Mouse (Mus musculus) frontal cortex, postnatal 36 days (tissue): ENCODE data around the gene Cdh26.

Experiments
- DNase-seq, 2 experiments: peaks; one replicate each; pipeline ENCODE4 v3.0.0; 2022; ENCODE audit warnings: low spot score in 2 of 2

The Cdh26 gene

DNA sequence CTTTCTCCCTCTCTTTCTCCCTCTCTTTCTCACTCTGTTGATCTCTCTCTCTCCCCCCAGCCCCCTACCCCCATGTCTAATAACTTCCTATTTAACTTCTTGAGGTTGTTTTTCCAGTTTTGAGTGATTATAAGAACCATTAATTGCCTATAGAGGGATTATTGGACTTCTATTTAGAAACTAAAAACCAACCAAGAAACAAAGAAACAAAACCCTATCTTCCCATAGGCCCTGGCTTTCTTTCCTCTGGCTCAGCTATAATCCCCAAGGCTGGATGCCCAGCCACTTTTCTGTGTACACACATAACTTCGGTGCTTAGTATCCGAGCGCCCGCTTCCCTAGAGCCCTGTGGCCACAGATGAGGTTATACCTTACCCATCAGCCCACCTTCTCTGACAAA lies at the start of gene Cdh26:
TSS of gene Cdh26 (plus strand) at position 301 of the 400 bp plus-strand sequence.
- DNase-seq: no peak

DNA sequence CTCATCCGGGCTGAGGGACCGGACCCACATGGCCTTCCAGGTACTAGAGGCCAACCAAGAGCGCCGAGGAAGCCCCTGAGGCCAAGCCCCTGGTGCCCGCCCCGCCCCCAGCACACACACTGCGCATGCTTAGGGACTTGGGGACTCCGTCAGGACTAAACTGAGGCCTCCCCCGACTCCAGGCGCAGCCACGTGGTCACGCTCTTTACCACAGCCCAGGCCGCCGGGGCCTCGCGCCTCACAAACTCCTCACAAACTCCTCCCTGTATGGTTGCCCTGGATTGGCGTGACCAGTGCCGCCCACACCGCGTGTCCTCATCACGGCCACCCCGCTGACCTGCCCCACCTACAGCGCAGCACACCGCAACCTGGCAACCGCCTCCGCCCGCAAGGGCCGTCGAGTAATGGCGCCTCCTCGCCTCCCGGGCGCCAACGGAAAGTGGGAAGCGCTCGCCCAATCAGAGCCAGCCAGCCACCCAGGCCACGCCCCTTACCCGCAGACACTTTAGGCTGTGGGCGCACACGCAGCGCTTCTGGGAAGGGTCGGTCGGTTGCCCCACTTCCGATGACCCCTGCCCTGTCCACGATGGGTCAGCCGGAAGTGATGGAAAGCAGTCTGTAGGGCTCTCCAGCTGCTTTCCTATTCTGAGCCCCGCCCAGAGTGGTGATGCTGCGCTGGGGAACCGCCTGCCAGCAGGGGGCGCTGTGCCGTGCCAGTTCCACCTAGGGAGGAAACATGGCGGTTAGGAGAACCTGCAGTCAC lies 23.1 kb upstream of the Cdh26 start, which contains the start of gene Sycp2:
TSS of gene Sycp2 (minus strand) at position 633 of the 763 bp plus-strand sequence.
- DNase-seq: no peak

DNA sequence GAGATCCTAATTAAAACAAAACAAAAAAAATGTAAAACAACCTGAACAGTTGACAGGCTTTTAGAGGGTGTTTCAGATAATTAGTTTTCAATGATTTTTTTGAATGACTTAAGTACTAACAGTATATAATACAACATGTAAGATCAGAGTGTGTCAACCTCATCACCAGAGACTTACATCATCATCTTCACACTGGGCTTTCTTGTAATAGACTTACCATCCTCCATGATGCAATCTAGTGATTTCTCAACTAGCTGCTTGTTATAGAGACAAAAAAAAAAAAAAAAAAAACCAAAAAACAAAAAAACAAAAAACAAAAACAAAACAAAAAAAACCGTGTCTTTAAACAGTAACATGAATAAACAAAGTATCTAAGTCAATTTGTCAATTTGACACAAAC lies 21.3 kb upstream of the Cdh26 start:
- DNase-seq: no peak

DNA sequence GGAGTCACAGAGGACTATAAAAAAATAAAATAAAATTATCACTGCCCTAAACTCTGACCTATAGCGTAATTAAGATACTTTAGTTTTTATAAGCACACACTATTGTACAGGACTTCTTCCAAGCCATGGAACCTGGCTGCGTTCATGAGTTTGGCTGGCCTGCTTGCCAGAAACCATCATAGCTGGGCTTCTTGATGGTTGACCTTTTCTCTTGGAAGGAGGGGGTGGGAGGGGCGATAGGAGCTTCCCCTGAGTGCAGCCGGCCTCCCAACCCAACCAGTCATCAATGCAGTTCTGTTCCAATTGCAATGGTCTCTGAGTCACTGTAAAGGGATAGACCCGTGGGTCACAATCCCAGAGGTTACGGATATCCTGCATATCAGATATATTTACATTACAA lies 20.0 kb upstream of the Cdh26 start:
- DNase-seq: no peak

DNA sequence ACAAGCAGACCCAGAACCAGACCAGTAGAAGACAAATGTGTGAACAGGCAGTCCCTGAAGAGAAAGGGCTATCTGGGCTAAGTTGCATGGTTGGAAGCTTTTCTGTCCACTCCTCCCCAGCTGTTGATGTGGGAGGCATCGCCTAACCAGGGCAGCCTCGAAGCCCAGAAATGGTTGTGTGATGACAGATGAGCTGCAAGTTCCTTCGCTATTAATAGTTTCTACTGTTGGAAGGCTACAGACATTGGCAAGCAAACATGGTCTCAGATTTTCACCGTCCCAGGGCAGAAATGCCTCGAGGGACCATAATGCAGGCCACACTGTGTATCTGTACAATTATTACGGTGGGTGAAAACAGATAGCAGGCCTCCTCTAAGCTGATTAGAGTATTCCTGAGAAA lies 17.7 kb upstream of the Cdh26 start:
- peak in 1 of 2 experiments; percentile 69 for DNase-seq

DNA sequence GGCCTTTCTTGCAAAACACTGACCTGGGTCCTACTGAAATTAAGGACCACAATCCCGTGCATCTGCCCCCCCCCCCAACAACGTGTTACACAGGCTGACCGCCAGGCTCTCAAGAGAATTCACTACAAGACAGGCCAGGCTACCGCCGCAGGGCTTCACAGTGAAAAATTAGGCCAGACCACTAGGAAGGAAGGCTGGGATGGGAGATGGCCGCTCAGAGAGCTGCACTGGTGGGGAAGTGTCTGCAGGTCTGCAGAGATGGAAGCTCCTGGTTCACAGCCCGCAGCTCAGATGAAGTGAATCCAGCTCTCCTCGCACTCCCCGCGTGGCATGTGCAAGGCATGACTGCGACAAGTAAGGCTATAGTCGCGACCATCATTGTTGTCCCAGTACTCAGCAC lies 17.2 kb upstream of the Cdh26 start:
- no peak for DNase-seq

DNA sequence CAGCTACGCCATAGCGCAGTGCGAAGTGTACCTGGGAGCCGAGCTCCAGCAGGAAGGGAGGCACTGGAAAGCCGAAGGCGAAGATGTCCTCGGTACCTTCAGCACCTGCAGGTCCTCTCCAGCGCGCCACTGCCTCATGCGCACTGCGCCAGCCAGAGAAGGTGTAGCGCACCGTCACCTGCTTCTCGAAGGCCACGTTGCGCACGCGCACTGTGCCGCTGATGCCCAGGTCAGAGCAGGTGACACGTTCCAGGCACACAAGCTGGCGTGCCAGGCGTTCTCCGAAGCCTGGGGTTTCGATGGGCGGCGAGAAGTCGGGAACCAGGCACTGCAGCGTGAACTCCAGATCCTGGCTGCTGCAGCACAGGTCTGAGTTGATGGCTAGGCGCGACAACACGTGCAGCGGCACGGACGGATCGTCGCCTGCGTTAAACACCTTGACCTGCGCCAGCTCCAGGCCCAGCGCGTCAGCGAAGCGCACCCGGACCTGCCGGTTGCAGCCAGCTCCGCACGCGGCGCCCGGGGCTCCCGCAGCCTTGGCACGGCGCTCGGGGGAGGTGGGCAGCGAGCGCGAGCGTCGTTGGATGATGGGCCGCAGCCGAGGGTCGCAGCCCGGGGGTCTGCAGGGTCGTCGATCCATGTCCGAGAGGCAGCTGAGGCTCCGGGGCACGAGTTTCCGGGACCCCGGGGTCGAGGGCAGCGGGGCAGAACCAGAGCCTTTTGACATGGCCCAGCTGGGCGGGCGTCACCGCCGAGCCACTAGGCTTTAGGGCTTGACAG lies 16.7 kb upstream of the Cdh26 start:
- peak; percentile 50 to 67 for DNase-seq

DNA sequence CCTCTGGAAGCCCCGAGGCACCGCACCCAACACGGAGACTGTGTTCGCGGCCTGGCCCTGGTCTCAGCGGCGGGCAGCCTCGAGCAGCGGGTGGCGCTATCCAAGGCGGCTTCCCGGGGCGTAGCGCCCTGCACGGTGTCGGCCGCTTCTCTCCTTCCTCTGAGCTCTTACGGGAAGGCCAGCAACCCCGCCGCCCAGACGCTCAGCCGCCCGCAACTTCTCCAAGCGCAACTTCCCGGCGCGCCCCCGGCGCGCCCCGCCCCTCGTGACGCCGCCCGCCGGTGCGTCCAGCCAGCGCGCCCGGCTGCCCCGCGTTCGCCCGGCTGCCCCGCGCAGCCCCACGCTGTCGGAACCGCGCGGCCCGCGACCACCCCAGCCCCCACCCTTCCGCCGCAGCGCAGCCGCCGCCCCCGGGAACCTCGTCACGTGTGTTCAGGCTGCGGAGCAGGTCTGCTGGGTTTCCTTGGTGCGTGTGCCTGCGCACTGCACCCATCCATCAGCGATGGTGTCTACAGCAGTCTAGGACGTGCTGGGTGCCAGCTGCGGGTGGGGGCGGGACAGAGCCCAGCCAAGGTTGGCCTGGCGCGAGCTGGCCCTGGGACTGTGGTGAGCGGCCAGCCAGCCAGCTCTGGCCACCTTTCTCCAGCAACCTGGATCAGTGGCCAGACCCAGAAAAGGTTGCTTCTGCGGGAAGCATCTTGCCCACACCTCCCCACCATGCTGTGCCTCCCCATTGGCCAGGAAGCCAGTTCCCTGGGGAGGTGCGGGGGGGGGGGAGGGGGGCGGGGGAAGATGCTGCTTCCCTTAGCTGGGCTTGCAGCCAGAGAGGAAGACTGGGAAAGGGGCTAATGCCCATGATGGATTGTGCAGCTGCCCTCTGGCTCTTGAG lies 15.8 kb upstream of the Cdh26 start, which contains the start of the genes Ppp1r3d and Fam217b:
TSS of gene Ppp1r3d (minus strand) at position 212 of the 889 bp plus-strand sequence.
TSS of gene Fam217b (plus strand) at position 264 of the 889 bp plus-strand sequence.
- DNase-seq: peak; percentile 64 to 70

DNA sequence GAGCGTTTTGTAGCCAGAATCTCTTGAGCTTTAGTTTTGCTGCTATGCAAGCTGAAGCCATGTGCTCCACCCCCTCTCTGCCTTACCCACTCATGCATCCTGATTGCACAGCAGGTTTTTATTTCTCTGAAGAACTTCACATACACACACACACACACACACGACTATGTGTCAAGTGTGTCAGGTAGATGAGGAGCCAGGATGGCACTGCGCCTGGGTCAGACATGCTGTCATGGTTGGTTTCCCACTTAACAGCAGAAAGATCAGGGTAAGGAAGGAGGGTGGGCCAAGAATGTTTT lies 15.2 kb upstream of the Cdh26 start:
- no peak for DNase-seq

DNA sequence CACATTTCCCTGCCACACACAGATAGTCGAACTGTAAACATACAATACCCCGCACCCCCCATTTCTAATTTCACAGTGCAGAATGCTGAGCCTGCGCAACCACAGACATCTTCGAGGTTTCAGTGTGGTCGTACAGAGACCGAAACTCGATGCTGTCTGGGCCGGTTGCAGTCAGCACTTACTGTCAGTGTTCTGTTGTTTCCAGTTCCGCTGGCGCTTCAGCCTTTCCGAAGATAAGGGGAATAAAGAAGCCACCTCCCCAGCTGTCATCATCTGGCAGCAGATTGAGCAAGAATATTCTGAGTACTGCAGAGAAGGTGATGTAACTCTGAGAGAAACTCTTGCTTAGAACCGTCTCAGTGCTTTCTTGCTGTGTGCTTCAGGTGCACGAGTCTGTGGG lies 13.9 kb upstream of the Cdh26 start:
- no peak for DNase-seq

DNA sequence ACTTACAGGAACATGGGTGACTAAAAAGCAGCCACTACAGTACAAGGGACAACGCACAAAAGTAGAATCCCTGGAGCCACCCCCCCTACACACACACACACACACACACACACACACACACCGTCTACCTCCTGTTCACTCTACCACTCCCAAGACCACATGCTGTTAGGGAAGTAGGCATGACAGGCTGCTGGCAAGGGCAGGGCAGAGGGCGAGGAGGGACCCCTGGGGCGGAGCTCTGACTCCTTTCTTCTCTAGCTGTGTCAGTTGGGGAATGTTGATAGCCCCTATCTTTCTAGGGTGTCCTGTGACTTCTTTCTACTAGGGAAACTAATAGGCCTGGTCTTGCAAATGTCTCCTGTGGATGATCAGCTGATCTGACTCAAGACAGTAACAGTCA lies 13.4 kb upstream of the Cdh26 start:
- no peak for DNase-seq

DNA sequence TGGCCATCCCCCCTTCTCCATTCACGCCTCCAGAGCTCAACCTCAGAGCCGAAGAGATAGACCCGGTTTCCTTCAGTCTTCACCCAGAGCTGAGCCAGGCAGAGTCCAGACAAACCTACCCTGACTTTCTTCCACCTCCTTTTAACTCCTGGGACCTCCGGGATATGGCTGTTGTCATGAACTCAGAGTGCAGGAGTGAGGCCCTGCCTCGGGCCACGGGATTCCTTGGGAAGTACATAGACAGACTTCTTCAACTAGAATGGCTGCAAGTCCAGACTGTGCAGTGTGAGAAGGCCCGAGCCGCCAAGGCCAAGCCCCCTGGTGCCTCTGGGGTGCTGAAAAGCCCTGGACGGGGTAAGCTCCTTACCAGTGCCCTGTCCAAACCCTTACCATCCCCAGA lies 9.8 kb upstream of the Cdh26 start:
- DNase-seq: no peak

DNA sequence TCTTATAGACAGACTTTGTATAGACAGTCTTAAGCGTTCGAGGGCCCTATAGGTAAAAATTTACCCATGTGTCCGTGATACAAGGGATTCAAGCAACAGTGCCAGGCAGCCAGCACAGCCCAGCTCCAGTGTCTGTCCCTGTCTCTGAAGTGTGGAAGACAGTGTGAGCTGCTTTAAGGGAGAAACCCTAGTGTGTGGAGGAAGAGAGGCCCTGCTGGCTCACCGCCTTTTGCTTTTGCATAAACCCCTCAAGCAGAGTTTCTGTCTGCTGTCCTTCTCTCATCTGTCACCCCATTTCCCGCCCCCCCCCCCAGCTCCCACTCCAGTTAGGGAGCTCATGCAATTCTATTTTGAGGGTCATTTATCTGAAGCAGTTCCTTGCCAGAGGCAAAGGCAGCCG lies 8.7 kb upstream of the Cdh26 start:
- no peak for DNase-seq

DNA sequence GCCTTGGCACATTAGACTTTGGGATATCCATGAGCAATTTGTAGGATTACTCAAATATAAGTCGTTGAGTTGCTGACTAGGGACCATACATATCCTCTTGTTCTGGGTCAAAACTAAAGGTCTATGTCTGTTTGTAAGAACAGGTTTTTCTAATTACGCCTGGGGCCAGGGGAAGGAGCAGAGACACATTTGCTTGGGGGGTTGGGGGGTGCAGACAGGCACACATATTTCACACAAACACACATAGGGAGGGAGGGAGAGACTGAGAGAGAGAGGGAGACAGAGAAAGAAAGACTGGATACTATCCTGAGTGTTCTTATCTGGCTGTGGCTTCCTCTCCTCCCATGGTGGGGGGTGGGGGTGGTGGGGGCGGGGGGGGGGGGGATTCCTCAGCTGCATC lies 8.1 kb upstream of the Cdh26 start:
- DNase-seq: no peak

DNA sequence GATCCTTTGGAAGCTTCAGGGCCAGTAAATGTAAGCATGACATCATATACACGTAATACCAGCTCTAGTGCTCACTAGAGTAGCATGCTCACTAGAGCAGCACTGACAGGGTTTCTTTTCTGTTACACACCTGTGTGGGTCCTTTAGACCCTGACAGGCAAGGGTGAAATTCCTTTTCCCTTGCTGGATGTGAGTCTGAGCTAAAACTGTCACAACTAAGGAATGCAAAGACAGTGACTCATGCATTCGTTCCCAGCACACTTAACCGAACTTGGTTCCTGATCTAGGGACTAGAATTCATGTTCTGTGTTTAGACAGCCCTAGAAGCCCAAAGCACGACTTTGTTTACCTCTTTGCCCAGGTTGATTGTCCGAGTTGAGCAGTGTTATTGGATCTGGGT lies 7.1 kb upstream of the Cdh26 start:
- no peak for DNase-seq

DNA sequence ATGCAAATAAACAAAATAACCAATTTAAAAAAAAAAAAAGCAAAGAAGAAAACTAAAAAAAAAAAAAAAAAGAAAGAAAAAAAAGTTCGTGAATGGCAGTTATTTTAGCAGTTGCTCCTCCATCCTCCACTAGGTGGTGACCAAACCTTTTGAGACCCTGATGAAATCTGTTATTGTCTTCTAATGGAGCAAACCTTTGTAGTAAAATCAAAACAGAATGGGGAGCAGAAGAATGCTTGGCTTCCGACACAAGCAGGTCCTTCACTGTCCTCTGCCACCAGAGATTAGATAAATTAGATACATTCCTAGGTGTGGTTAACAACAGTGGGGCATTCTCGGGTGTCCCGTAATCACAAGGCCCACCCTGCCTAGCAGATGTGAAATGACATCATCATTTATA lies 4.1 kb upstream of the Cdh26 start:
- no peak for DNase-seq

DNA sequence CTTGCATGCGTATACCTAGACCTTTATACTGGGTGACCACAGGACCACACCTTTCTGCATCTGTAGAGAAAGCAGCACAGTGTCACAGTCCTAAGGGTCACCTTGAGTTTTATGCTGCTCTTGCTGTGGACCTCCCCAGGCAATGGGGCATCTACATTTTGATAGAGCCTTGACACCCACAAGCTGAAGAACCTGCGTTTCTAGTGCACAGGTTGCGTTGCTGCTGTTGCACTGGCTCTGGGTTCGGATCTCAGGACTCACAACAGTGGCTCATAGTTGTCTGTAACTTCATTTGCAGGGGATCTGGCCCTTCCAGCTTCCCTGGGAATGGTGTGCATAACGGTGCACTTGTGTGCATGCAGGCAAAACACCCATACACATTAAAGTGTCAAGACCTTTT lies 3.1 kb upstream of the Cdh26 start:
- DNase-seq: no peak

DNA sequence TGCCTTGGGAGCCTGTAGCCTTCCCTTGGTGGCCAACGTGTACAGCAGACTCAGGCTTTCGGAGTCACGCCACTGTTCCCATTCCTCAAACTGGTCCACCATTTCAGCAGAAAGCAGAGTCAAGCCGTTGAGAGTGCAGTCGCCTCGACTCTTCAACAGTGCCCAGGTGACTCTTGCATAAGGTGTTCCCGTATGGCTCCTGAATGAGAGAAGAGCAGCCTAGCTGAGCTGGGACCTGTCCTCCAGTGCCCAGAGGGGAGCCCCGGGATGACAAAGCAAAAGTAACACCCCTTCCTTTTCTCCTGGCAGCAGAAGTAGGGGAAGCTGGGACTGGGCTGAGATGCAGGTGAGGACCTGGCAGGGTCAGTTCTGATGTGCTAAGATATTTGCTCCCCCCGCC lies 2.1 kb upstream of the Cdh26 start:
- DNase-seq: no peak

DNA sequence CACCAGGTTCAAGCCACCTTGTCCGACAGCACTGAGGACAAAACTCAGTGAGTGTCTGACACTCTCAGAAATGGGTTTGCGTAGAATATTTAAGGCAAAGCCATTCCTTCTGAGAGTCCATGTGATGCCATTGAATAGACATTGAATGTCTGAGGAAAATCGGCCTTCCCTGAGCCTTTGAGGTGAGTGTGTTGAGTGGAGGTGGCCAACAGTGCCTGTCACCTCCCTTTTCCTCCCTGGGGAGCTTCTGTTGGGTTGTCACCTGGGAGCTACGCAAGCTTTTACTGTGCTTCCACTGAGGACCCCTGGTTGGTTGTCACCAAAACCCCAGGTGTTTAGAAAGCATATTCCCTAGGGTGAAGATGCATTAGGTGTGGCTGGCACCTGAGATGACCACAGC lies 1.7 kb upstream of the Cdh26 start:
- no peak for DNase-seq

DNA sequence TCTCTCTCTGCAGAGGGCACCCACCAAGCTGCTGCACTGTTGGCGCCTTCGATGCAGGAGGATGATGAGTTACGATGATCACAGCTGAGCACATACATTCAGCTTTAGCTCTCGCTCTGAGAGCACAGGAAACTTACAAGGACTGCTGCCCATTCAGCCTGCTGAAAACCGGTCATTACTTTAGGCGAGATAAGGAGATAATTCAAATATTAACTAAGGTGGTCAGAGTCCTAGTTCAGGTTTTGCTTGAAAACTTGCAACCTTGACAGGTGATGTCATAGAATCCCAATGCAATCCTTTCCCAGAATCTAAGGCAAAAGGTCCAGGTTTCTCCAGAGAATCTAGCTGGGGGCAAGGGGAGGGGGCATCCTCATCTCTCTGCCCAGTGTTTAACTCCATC lies 905 bp upstream of the Cdh26 start:
- no peak for DNase-seq

DNA sequence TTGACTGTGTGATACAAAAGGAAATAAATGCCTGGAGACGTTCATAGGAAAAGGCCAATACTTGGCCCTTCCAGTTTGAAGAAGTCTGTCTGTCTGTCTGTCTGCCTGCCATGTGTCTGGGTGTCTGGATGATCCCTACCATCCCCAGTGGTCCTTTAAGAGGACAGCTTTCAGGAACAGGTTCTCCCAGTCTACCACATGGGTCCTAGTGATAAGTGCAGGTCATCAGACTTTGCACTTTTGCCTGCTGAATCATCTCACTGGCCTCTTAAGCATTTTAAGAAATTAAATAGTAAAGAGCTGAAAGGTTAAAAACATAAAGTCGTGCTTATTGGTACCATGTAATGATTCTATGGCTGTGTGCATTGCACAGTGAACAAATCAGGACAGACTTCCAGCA lies 3.2 kb downstream of the Cdh26 start:
- no peak for DNase-seq

DNA sequence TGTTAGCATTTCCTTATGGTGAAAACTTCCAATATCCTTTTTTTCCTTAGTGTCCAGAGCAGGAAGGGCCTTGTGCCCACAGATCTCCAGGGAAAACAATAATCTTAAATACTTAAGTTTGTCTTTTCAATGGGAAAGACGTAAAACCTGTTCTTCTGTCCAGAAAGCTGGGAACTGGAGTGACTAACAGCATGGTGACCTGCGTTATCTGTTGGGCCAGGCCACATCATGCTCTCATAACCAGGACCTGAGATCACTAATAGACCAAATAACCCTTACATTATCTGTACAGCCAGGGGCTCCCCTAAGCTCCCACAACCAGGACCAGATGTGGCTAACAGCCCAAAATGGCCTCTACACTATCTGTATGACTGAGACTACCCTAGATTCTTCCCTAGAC lies 3.6 kb downstream of the Cdh26 start:
- DNase-seq: no peak
